Mouse (Mus musculus): ENCODE results near the gene Gm20708. TPM values are rescaled to one million over a fixed set of nuclear protein-coding genes. Genes with fewer than 3 reads are reported as not detected.

The Gm20708 gene
- 0.89 and 1.0 TPM in 2 replicates for polyA plus RNA-seq (2014; fragmentation: Nextera tagmentation; extraction: Ambion mirVana)

DNA sequence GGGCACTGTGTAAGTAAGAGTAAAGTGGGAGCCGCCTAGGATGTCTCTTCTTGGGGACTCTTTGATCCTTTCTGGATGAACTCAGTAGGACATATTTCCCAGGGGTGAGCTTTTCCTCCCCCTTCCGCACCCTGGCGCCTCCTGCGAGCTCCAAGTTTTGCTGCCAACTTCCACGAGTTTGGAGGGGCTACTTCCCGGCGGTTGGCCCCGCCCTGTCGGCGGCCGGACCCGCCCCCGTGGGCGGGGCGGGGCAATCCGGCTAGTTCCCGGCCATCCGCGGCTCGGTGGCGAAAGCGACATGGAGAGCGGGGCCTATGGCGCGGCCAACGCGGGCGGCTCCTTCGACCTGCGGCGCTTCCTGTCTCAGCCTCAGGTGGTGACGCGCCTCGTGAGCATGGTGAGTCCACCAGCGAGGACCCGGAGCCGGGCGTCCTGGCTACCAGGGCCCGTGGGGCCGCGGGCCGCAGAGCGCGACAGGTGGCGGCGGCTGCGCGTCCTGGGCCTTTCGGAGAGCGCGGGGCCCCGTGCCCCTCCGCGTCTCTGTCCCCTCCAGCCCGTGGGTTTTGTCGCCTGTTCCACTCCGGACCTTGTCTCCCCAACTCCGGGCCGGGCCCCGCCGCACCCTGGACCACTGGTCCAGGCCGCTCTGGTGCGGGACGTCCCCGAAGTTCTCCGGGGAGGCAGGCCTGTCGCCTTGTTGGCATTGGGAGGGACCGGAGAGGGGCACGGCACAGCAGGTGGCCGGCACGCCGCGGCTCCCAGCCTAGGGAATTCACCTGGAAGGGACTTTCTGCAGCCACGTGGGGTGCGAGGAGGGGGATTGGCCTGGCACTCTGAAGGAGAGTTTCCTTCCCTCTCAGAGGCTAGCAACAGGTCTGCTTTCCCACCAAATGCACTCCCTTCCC is at the start of gene Gm20708, which contains the start of gene Syngr2:
Gene Gm20708, plus strand, starts transcription at position 262 of the 905 bp plus-strand sequence.
Gene Syngr2, plus strand, starts transcription at position 262 of the 905 bp plus-strand sequence.
- peak; percentile 66; the same call in 1 of the 2 replicates for ATAC-seq (ENCODE audit: low FRiP score)
- Histone ChIP-seq H3K4me3 (replicated peaks; ENCODE audit: low read length) (peak within 1 kb of the TSS; percentile 56), H3K4me1 (replicated peaks; ENCODE audit: control insufficient read depth, insufficient read depth, low read length) (peaks cover 18% of the 10 kb centered on the region), H3K27me3 (ENCODE audit: control insufficient read depth, insufficient read depth, low read length) (peaks cover 19% of the 10 kb centered on the region), H3K4me2 (replicated peaks) (peak within 1 kb of the TSS; percentile 84), H3K27ac (no peak within 1 kb of the TSS), H3K9ac (peak within 1 kb of the TSS; percentile 63), H3K36me3 (replicated peaks; ENCODE audit: control insufficient read depth, insufficient read depth) (no peaks in the 10 kb centered on the region), H3K9me3 (ENCODE audit: control insufficient read depth, low read length) (no peaks in the 10 kb centered on the region)
- DNase-seq (ENCODE audit: low spot score): peak; percentile 67
- under 1% methylated on average over 72 of the region's 75 CpGs for WGBS

DNA sequence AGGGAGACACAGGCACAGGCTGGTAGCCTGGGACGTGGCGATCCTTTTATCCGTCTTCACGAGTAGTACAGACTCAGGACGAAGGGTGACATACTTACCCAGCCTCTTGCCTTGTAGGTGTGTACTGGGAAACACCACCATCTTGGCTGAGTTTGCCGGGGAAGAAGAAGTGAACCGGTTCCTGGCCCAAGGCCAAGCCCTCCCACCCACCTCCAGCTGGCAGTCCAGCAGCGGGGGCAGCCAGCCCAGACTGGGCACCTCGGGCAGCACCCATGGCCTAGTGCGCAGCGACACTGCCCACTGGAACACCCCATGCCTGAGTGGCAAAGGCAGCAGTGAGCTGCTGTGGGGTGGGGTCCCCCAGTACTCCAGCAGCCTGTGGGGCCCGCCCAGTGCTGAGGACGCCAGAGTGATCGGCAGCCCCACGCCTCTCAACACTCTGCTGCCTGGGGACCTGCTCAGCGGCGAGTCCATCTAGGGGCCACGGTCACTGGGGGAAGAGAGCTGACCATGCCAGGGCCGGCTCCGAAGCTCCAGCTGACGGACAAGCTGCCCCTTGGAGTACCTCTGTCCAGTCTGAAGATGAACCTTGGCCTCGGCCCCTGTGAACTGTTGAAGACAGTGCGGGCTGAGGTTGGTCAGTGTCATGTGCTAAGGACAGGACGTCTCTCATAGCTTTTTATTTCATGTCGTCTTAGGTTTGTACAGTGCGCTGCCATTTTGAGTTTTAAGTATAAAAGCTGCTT is 48.9 kb upstream of the Gm20708 start:
- no peak overlapping the region for H3K4me2 ChIP-seq (replicated peaks)
- DNase-seq (ENCODE audit: low spot score): no peak
- no peaks in the 10 kb centered on the region for H3K4me1 ChIP-seq (replicated peaks; ENCODE audit: control insufficient read depth, insufficient read depth, low read length)
- no peaks in the 10 kb centered on the region for H3K9me3 ChIP-seq (ENCODE audit: control insufficient read depth, low read length)
- WGBS: 90% methylated on average over 26 of the region's 26 CpGs
- H3K27ac ChIP-seq: no peak overlapping the region
- H3K9ac ChIP-seq: no peak overlapping the region
- H3K36me3 ChIP-seq (replicated peaks; ENCODE audit: control insufficient read depth, insufficient read depth): peaks cover 99% of the 10 kb centered on the region
- no peak overlapping the region for H3K4me3 ChIP-seq (replicated peaks; ENCODE audit: low read length)
- H3K27me3 ChIP-seq (ENCODE audit: control insufficient read depth, insufficient read depth, low read length): no peaks in the 10 kb centered on the region
- no peak for ATAC-seq (ENCODE audit: low FRiP score)

- Histone ChIP-seq H3K27ac (no peak overlapping the region), H3K4me2 (replicated peaks) (no peak overlapping the region), H3K27me3 (ENCODE audit: control insufficient read depth, insufficient read depth, low read length) (no peaks in the 10 kb centered on the region), H3K36me3 (replicated peaks; ENCODE audit: control insufficient read depth, insufficient read depth) (peaks cover 98% of the 10 kb centered on the region), H3K9ac (no peak overlapping the region), H3K4me1 (replicated peaks; ENCODE audit: control insufficient read depth, insufficient read depth, low read length) (no peaks in the 10 kb centered on the region), H3K9me3 (ENCODE audit: control insufficient read depth, low read length) (no peaks in the 10 kb centered on the region), H3K4me3 (replicated peaks; ENCODE audit: low read length) (no peak overlapping the region)
- no peak for ATAC-seq (ENCODE audit: low FRiP score)
- DNase-seq (ENCODE audit: low spot score): no peak
- WGBS: 92% methylated on average over 13 of the region's 13 CpGs
Observed at GRCm38 (mm10) chr11:117761801-117762200, 47.7 kb upstream of the Gm20708 start.

DNA sequence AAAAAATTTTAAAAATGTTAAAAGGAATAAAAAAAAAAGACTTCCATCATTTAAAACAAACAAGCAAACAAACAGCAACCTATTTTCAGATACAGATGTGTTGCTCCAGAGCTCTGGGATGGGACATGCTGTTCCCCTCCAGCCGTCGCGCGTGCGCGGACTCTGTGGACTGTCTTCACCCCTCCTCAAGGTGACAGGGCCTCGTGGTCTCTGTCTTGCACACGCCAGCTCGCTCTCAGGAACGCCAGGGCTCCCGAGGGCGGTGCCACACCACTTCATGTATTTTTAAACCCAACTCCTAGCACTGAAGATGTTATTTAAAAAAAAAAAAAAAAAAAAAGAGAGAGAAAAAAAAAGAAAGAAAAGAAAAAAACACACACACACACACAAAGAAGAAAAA is 47.2 kb upstream of the Gm20708 start:
- Histone ChIP-seq H3K27me3 (ENCODE audit: control insufficient read depth, insufficient read depth, low read length) (no peaks in the 10 kb centered on the region), H3K4me3 (replicated peaks; ENCODE audit: low read length) (no peak overlapping the region)
- ATAC-seq (ENCODE audit: low FRiP score): no peak

GRCm38 (mm10) chr11:117764319-117764718 is 45.1 kb upstream of the Gm20708 start:
- peaks cover 76% of the 10 kb centered on the region for H3K36me3 ChIP-seq (replicated peaks; ENCODE audit: control insufficient read depth, insufficient read depth)
- no peak overlapping the region for H3K4me3 ChIP-seq (replicated peaks; ENCODE audit: low read length)
- DNase-seq (ENCODE audit: low spot score) (no peak), ATAC-seq (ENCODE audit: low FRiP score) (no peak)
- no peaks in the 10 kb centered on the region for H3K27me3 ChIP-seq (ENCODE audit: control insufficient read depth, insufficient read depth, low read length)
- H3K4me2 ChIP-seq (replicated peaks): no peak overlapping the region
- H3K9ac ChIP-seq: no peak overlapping the region
- H3K27ac ChIP-seq: no peak overlapping the region
- WGBS: 91% methylated on average over 9 of the region's 9 CpGs
- no peaks in the 10 kb centered on the region for H3K9me3 ChIP-seq (ENCODE audit: control insufficient read depth, low read length)
- no peaks in the 10 kb centered on the region for H3K4me1 ChIP-seq (replicated peaks; ENCODE audit: control insufficient read depth, insufficient read depth, low read length)

More for the DNA sequence above, 47.2 kb upstream of the Gm20708 start:
- Histone ChIP-seq H3K4me2 (replicated peaks) (no peak overlapping the region), H3K27ac (no peak overlapping the region), H3K9ac (no peak overlapping the region), H3K36me3 (replicated peaks; ENCODE audit: control insufficient read depth, insufficient read depth) (peaks cover 97% of the 10 kb centered on the region), H3K4me1 (replicated peaks; ENCODE audit: control insufficient read depth, insufficient read depth, low read length) (no peaks in the 10 kb centered on the region), H3K9me3 (ENCODE audit: control insufficient read depth, low read length) (no peaks in the 10 kb centered on the region)
- 89% methylated on average over 12 of the region's 12 CpGs for WGBS
- DNase-seq (ENCODE audit: low spot score): no peak

GRCm38 (mm10) chr11:117765361-117765760 is 44.1 kb upstream of the Gm20708 start:
- H3K9ac ChIP-seq: no peak overlapping the region
- H3K27me3 ChIP-seq (ENCODE audit: control insufficient read depth, insufficient read depth, low read length): no peaks in the 10 kb centered on the region
- H3K4me1 ChIP-seq (replicated peaks; ENCODE audit: control insufficient read depth, insufficient read depth, low read length): 0 out of 2 replicates have a peak, but pooled peaks cover 2% of the 10 kb centered on the region
- no peak overlapping the region for H3K4me2 ChIP-seq (replicated peaks)
- no peak overlapping the region for H3K27ac ChIP-seq
- no peaks in the 10 kb centered on the region for H3K9me3 ChIP-seq (ENCODE audit: control insufficient read depth, low read length)
- no peak for ATAC-seq (ENCODE audit: low FRiP score)
- H3K36me3 ChIP-seq (replicated peaks; ENCODE audit: control insufficient read depth, insufficient read depth): peaks cover 65% of the 10 kb centered on the region
- WGBS: 89% methylated on average over 5 of the region's 5 CpGs
- no peak for DNase-seq (ENCODE audit: low spot score)
- H3K4me3 ChIP-seq (replicated peaks; ENCODE audit: low read length): no peak overlapping the region

DNA sequence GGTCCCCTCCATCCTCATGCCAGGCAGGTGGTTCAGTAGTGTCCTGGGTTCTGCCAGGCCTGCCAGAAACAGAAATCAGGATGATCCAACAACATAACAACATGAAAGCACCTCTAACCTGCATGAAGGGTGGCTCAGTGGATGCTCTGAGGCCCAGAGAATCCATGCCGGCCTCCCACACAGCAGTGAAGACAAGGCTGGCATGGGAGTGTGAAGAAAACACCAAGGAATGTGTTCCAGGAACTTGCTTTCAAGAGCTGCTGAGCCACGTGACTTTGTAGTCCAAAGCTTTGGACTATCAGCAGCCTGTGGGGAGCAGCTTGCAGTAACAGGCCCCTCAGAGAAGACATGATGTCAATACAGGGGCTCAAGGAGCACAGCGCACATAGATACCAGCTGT is 43.2 kb upstream of the Gm20708 start:
- Histone ChIP-seq H3K4me1 (replicated peaks; ENCODE audit: control insufficient read depth, insufficient read depth, low read length) (0 out of 2 replicates have a peak, but pooled peaks cover 3% of the 10 kb centered on the region), H3K27me3 (ENCODE audit: control insufficient read depth, insufficient read depth, low read length) (no peaks in the 10 kb centered on the region), H3K9ac (no peak overlapping the region), H3K4me3 (replicated peaks; ENCODE audit: low read length) (no peak overlapping the region), H3K4me2 (replicated peaks) (no peak overlapping the region), H3K9me3 (ENCODE audit: control insufficient read depth, low read length) (no peaks in the 10 kb centered on the region), H3K36me3 (replicated peaks; ENCODE audit: control insufficient read depth, insufficient read depth) (peaks cover 56% of the 10 kb centered on the region), H3K27ac (no peak overlapping the region)
- DNase-seq (ENCODE audit: low spot score): no peak
- no peak for ATAC-seq (ENCODE audit: low FRiP score)
- 93% methylated on average over 3 of the region's 3 CpGs for WGBS

GRCm38 (mm10) chr11:117768725-117769682 is 40.5 kb upstream of the Gm20708 start:
- H3K27ac ChIP-seq: no peak overlapping the region; the same call in 1 of the 2 replicates
- 70% methylated on average over 20 of the region's 20 CpGs for WGBS
- no peaks in the 10 kb centered on the region for H3K9me3 ChIP-seq (ENCODE audit: control insufficient read depth, low read length)
- no peak overlapping the region for H3K4me2 ChIP-seq (replicated peaks)
- H3K9ac ChIP-seq: no peak overlapping the region
- 0 out of 2 replicates have a peak, but pooled peaks cover 3% of the 10 kb centered on the region for H3K4me1 ChIP-seq (replicated peaks; ENCODE audit: control insufficient read depth, insufficient read depth, low read length)
- DNase-seq (ENCODE audit: low spot score): no peak
- H3K36me3 ChIP-seq (replicated peaks; ENCODE audit: control insufficient read depth, insufficient read depth): peaks cover 30% of the 10 kb centered on the region
- H3K4me3 ChIP-seq (replicated peaks; ENCODE audit: low read length): no peak overlapping the region
- no peak for ATAC-seq (ENCODE audit: low FRiP score)
- H3K27me3 ChIP-seq (ENCODE audit: control insufficient read depth, insufficient read depth, low read length): no peaks in the 10 kb centered on the region

All from hindbrain, embryonic 14.5 days (tissue).